Mouse (Mus musculus): ENCODE results near the gene Cacna1a. TPM values are rescaled to one million over a fixed set of nuclear protein-coding genes. Genes with fewer than 3 reads are reported as not detected.

Gene Cacna1a
- 19.4 and 24.1 TPM in 2 replicates for polyA plus RNA-seq (2015; fragmentation: Nextera tagmentation; extraction: Ambion mirVana)

GRCm38 (mm10) chr8:84388275-84388674 lies at the start of gene Cacna1a:
Gene Cacna1a (plus strand): TSS chr8:84388440.

GRCm38 (mm10) chr8:84662581-84663065 lies 274.4 kb downstream of the Cacna1a start, which contains the start of gene Ier2:
Gene Ier2 (minus strand): TSS chr8:84662852.

GRCm38 (mm10) chr8:84686191-84687002 lies 298.2 kb downstream of the Cacna1a start, which contains the start of gene Trmt1:
Gene Trmt1 (plus strand): TSS chr8:84686307.

GRCm38 (mm10) chr8:84687705-84688100 lies 299.5 kb downstream of the Cacna1a start, which contains the start of gene Nacc1:
Gene Nacc1 (minus strand): TSS chr8:84687862.

Other genes with a start within 250 kb of the Cacna1a start
- gene Cc2d1a, start 240.5 kb upstream of the Cacna1a start, polyA plus RNA-seq (2015; fragmentation: Nextera tagmentation; extraction: Ambion mirVana) = 44.4 and 54.6 TPM in 2 replicates
- 2.1 and 3.0 TPM in 2 replicates for gene 4930432K21Rik, start 240.4 kb upstream of the Cacna1a start, polyA plus RNA-seq (2015; fragmentation: Nextera tagmentation; extraction: Ambion mirVana)
- 14.3 and 16.5 TPM in 2 replicates for gene Nanos3, start 203.2 kb upstream of the Cacna1a start, polyA plus RNA-seq (2015; fragmentation: Nextera tagmentation; extraction: Ambion mirVana)
- gene Zswim4, start 151.4 kb upstream of the Cacna1a start, polyA plus RNA-seq (2015; fragmentation: Nextera tagmentation; extraction: Ambion mirVana) = 6.6 and 7.5 TPM in 2 replicates
- 319 and 349 TPM in 2 replicates for gene D8Ertd738e, start 138.7 kb upstream of the Cacna1a start, polyA plus RNA-seq (2015; fragmentation: Nextera tagmentation; extraction: Ambion mirVana)
- 54.0 and 57.9 TPM in 2 replicates for gene Mri1, start 131.1 kb upstream of the Cacna1a start, polyA plus RNA-seq (2015; fragmentation: Nextera tagmentation; extraction: Ambion mirVana)
- 18.1 and 20.6 TPM in 2 replicates for gene Ccdc130, start 118.1 kb upstream of the Cacna1a start, polyA plus RNA-seq (2015; fragmentation: Nextera tagmentation; extraction: Ambion mirVana)

All from neural tube, postnatal 0 days (tissue).